Comparison of ENCODE assay signal across 8 mouse cellular contexts in genomic region chr8:122830349-122831061, GRCm38 (mm10). TPM values are rescaled to one million over a fixed set of nuclear protein-coding genes. Genes with fewer than 3 reads are reported as not detected.
DNase-seq lines count a peak whose midpoint lies in the region; ATAC-seq and TF ChIP-seq lines count a peak whose summit lies in the region.

No protein-coding gene starts in this region.

- H3K36me3 ChIP-seq in embryonic facial prominence, embryonic 15.5 days = no peaks in the 10 kb centered on the region
- H3K36me3 ChIP-seq in heart, embryonic 12.5 days = no peaks in the 10 kb centered on the region
- H3K36me3 ChIP-seq in kidney, postnatal 0 days (ENCODE audit: insufficient read depth, low read length) = no peaks in the 10 kb centered on the region
- no peaks in the 10 kb centered on the region for H3K36me3 ChIP-seq in liver, embryonic 11.5 days (ENCODE audit: control insufficient read depth, insufficient read depth, low read length)
- H3K36me3 ChIP-seq in stomach, embryonic 14.5 days (ENCODE audit: control insufficient read depth, insufficient read depth, low read length) = no peaks in the 10 kb centered on the region

- TF ChIP-seq CTCF in kidney, postnatal 0 days (IDR thresholded peaks at IDR 0.05; ENCODE audit: low read depth) = peak; percentile 98

- H3K9me3 ChIP-seq in embryonic facial prominence, embryonic 15.5 days (replicated peaks) = no peaks in the 10 kb centered on the region
- H3K9me3 ChIP-seq in heart, embryonic 12.5 days (replicated peaks) = no peaks in the 10 kb centered on the region
- no peaks in the 10 kb centered on the region for H3K9me3 ChIP-seq in kidney, postnatal 0 days (replicated peaks; ENCODE audit: low read length)
- no peaks in the 10 kb centered on the region for H3K9me3 ChIP-seq in liver, embryonic 11.5 days (ENCODE audit: control insufficient read depth, low read length)
- no peaks in the 10 kb centered on the region for H3K9me3 ChIP-seq in stomach, embryonic 14.5 days (ENCODE audit: control insufficient read depth, low read depth, low read length)

- no peaks in the 10 kb centered on the region for H3K27me3 ChIP-seq in embryonic facial prominence, embryonic 15.5 days
- H3K27me3 ChIP-seq in heart, embryonic 12.5 days (replicated peaks) = peaks cover 13% of the 10 kb centered on the region
- no peaks in the 10 kb centered on the region for H3K27me3 ChIP-seq in kidney, postnatal 0 days (ENCODE audit: insufficient read depth, low read length)
- peaks cover 3% of the 10 kb centered on the region for H3K27me3 ChIP-seq in liver, embryonic 11.5 days (replicated peaks; ENCODE audit: control insufficient read depth, insufficient read depth, low read length)
- no peaks in the 10 kb centered on the region for H3K27me3 ChIP-seq in stomach, embryonic 14.5 days (ENCODE audit: control insufficient read depth, insufficient read depth, low read length)

- H3K9ac ChIP-seq in embryonic facial prominence, embryonic 15.5 days = no peak overlapping the region
- H3K9ac ChIP-seq in heart, embryonic 12.5 days = no peak overlapping the region
- H3K9ac ChIP-seq in kidney, postnatal 0 days (ENCODE audit: low read depth, low read length) = no peak overlapping the region
- H3K9ac ChIP-seq in liver, embryonic 11.5 days (ENCODE audit: low read depth, low read length) = no peak overlapping the region
- H3K9ac ChIP-seq in stomach, embryonic 14.5 days (replicated peaks; ENCODE audit: low read depth, low read length) = no peak overlapping the region

- H3K27ac ChIP-seq in embryonic facial prominence, embryonic 15.5 days (replicated peaks) = no peak overlapping the region
- no peak overlapping the region for H3K27ac ChIP-seq in heart, embryonic 12.5 days (ENCODE audit: poor library complexity, severe bottlenecking)
- no peak overlapping the region for H3K27ac ChIP-seq in kidney, postnatal 0 days
- H3K27ac ChIP-seq in liver, embryonic 11.5 days (ENCODE audit: low read depth, low read length) = no peak overlapping the region
- H3K27ac ChIP-seq in stomach, embryonic 14.5 days (ENCODE audit: low read length) = no peak overlapping the region

- H3K4me3 ChIP-seq in embryonic facial prominence, embryonic 15.5 days (replicated peaks) = no peak overlapping the region
- H3K4me3 ChIP-seq in heart, embryonic 12.5 days = no peak overlapping the region
- H3K4me3 ChIP-seq in kidney, postnatal 0 days (replicated peaks; ENCODE audit: low read depth, low read length) = no peak overlapping the region
- no peak overlapping the region for H3K4me3 ChIP-seq in liver, embryonic 11.5 days (ENCODE audit: low read depth, low read length)
- H3K4me3 ChIP-seq in stomach, embryonic 14.5 days (ENCODE audit: low read depth, low read length) = no peak overlapping the region

- peak; percentile 62 for ATAC-seq in embryonic facial prominence, embryonic 15.5 days (ENCODE audit: insufficient number of reproducible peaks, low FRiP score, low TSS enrichment, low read depth)
- peak; percentile 65 for ATAC-seq in heart, embryonic 12.5 days (ENCODE audit: insufficient number of reproducible peaks, low FRiP score)
- ATAC-seq in kidney, postnatal 0 days (replicated peaks; ENCODE audit: low FRiP score, low read depth) = peak; percentile 33; the same call in 1 of the 2 replicates
- ATAC-seq in liver, embryonic 11.5 days (replicated peaks; ENCODE audit: low FRiP score) = peak; percentile 74
- ATAC-seq in stomach, embryonic 14.5 days (ENCODE audit: insufficient number of reproducible peaks, insufficient read depth, low FRiP score, low read depth) = peak; percentile 59; the same call in 1 of the 2 replicates

- WGBS in embryonic facial prominence, embryonic 15.5 days = 37% methylated on average over 8 of the region's 8 CpGs
- 39% methylated on average over 8 of the region's 8 CpGs for WGBS in heart, embryonic 12.5 days
- 43% methylated on average over 8 of the region's 8 CpGs for WGBS in kidney, postnatal 0 days
- 41% methylated on average over 8 of the region's 8 CpGs for WGBS in liver, embryonic 11.5 days
- WGBS in stomach, embryonic 14.5 days = 42% methylated on average over 8 of the region's 8 CpGs

- peaks cover 6% of the 10 kb centered on the region; the same call in 1 of the 2 replicates for H3K4me1 ChIP-seq in embryonic facial prominence, embryonic 15.5 days
- no peaks in the 10 kb centered on the region for H3K4me1 ChIP-seq in heart, embryonic 12.5 days (replicated peaks)
- H3K4me1 ChIP-seq in kidney, postnatal 0 days (replicated peaks; ENCODE audit: insufficient read depth, low read length) = no peaks in the 10 kb centered on the region
- H3K4me1 ChIP-seq in liver, embryonic 11.5 days (replicated peaks; ENCODE audit: control insufficient read depth, insufficient read depth, low read length) = 0 out of 2 replicates have a peak, but pooled peaks cover 2% of the 10 kb centered on the region
- H3K4me1 ChIP-seq in stomach, embryonic 14.5 days (ENCODE audit: control insufficient read depth, insufficient read depth, low read length) = no peaks in the 10 kb centered on the region

- H3K4me2 ChIP-seq in embryonic facial prominence, embryonic 15.5 days (replicated peaks) = no peak overlapping the region
- no peak overlapping the region for H3K4me2 ChIP-seq in heart, embryonic 12.5 days
- no peak overlapping the region for H3K4me2 ChIP-seq in kidney, postnatal 0 days (ENCODE audit: low read length)
- H3K4me2 ChIP-seq in liver, embryonic 11.5 days = no peak overlapping the region
- no peak overlapping the region for H3K4me2 ChIP-seq in stomach, embryonic 14.5 days (replicated peaks; ENCODE audit: low read depth, low read length)

- peak; percentile 92 for DNase-seq in 416B (ENCODE audit: low read depth)
- DNase-seq in adrenal gland, postnatal 36 days = peak; percentile 90 to 92
- peak; percentile 85 for DNase-seq in kidney, postnatal 0 days (ENCODE audit: low spot score)
- DNase-seq in liver, embryonic 11.5 days (ENCODE audit: low spot score) = peak; percentile 93
- peak; percentile 86 to 91 for DNase-seq in natural killer cell, adult 2 months (ENCODE audit: low spot score in 2 of 2)

RNA-seq across cellular contexts. Expression of gene Cdh15, which starts 17.3 kb away (rescaled TPM):
- total RNA-seq in adrenal gland, postnatal 36 days (2021) = under 1 TPM; 0.36 to 0.53 TPM
- polyA plus RNA-seq in embryonic facial prominence, embryonic 15.5 days (2015; fragmentation: Nextera tagmentation; extraction: Ambion mirVana) = 27.4 and 37.2 TPM in 2 replicates
- 0.33 and 0.36 TPM in 2 replicates for polyA plus RNA-seq in heart, embryonic 12.5 days (2016; fragmentation: Nextera tagmentation; extraction: Ambion mirVana)
- 0.37 and 0.69 TPM in 2 replicates for polyA plus RNA-seq in kidney, postnatal 0 days (2015; fragmentation: Nextera tagmentation; extraction: Ambion mirVana)
- 0.97 and 1.5 TPM in 2 replicates for polyA plus RNA-seq in liver, embryonic 11.5 days (2014; fragmentation: Nextera tagmentation; extraction: Ambion mirVana)
- 0.26 and 0.52 TPM in 2 replicates for polyA plus RNA-seq in stomach, embryonic 14.5 days (2014; fragmentation: Nextera tagmentation; extraction: Ambion mirVana)

RNA-seq across cellular contexts. Expression of gene Acsf3, which starts 55.2 kb away (rescaled TPM):
- 10 to 100 TPM; 41.1 TPM for total RNA-seq in adrenal gland, postnatal 36 days (2021)
- 17.1 and 17.2 TPM in 2 replicates for polyA plus RNA-seq in embryonic facial prominence, embryonic 15.5 days (2015; fragmentation: Nextera tagmentation; extraction: Ambion mirVana)
- polyA plus RNA-seq in heart, embryonic 12.5 days (2016; fragmentation: Nextera tagmentation; extraction: Ambion mirVana) = 14.4 and 17.3 TPM in 2 replicates
- polyA plus RNA-seq in kidney, postnatal 0 days (2015; fragmentation: Nextera tagmentation; extraction: Ambion mirVana) = 21.4 and 23.4 TPM in 2 replicates
- polyA plus RNA-seq in liver, embryonic 11.5 days (2014; fragmentation: Nextera tagmentation; extraction: Ambion mirVana) = 16.6 and 18.8 TPM in 2 replicates
- 15.9 and 20.8 TPM in 2 replicates for polyA plus RNA-seq in stomach, embryonic 14.5 days (2014; fragmentation: Nextera tagmentation; extraction: Ambion mirVana)

Comparison
In these comparisons a context has a peak if more than half of its experiments do, and no peak if none do; other contexts are left out.
1. RNA of gene Cdh15, which starts 17.3 kb away (polyA plus RNA-seq): 27.4 to 37.2 TPM in embryonic facial prominence, embryonic 15.5 days; 0.97 to 1.5 TPM in liver, embryonic 11.5 days, 0.37 to 0.69 TPM in kidney, postnatal 0 days, 0.33 to 0.36 TPM in heart, embryonic 12.5 days and 0.26 to 0.52 TPM in stomach, embryonic 14.5 days; every median in the first group is over 10 times any median in the second.
2. Peak in every context shown above with its lines, with median percentiles within 50 percentile points of each other: DNase-seq and ATAC-seq.